Mouse (Mus musculus) embryonic fibroblast, embryonic 13.5 days (primary cell): ENCODE results near the gene Dgkh.

Source experiments
- CTCF ChIP-seq: IDR thresholded peaks from 2 replicates; pipeline ENCODE4 v1.5.1; 2011; ENCODE audit warnings: mild to moderate bottlenecking, control low read depth, low read length, moderate library complexity, borderline replicate concordance; ENCODE audit not compliant: insufficient read depth
- POLR2A ChIP-seq: IDR thresholded peaks from 2 replicates; pipeline ENCODE4 v1.6.1; 2011; ENCODE audit warnings: low read depth, mild to moderate bottlenecking, control low read depth, low read length, moderate library complexity

GRCm38 (mm10) chr14:78559042-78559441 is 173.5 kb downstream of the Dgkh start:
- TF ChIP-seq CTCF (no peak), POLR2A (no peak)
